Mouse (Mus musculus) hindbrain, embryonic 13.5 days (tissue): ENCODE results near the gene Tnpo1. TPM values are rescaled to one million over a fixed set of nuclear protein-coding genes. Genes with fewer than 3 reads are reported as not detected.

Experiments
- polyA plus RNA-seq: library from polyadenylated mRNA; unstranded; fragments of >200 nt; fragmentation: Nextera tagmentation; extraction: Ambion mirVana; gene quantifications from 2 replicates; pipeline ENCODE4 v1.2.1, GENCODE M21; 2015

Tnpo1 gene
- polyA plus RNA-seq, 1 experiment from 2014 or later = 59.5 TPM

Other genes with a start within 250 kb of the Tnpo1 start
- gene Tmem171, start 231.6 kb downstream of the Tnpo1 start, polyA plus RNA-seq = not detected in 2 replicates
- 29.4 and 31.4 TPM in 2 replicates for gene Fcho2, start 110.9 kb downstream of the Tnpo1 start, polyA plus RNA-seq
- not detected in 2 replicates for gene 1700024P04Rik, start 58.2 kb upstream of the Tnpo1 start, polyA plus RNA-seq